Mouse (Mus musculus) embryo, embryonic 11 days (tissue): Measurements from ENCODE around the gene Pi16.

Experiments used
- DNase-seq: peaks from one replicate; pipeline ENCODE4 v3.0.0-alpha.2; 2015

The Pi16 gene

GRCm38 (mm10) chr17:29304376-29305057 lies 13.0 kb upstream of the Pi16 start:
- DNase-seq = no peak

- DNase-seq = peak; percentile 55
These were observed 12.2 kb upstream of the Pi16 start for GRCm38 (mm10) chr17:29305058-29305806.

- DNase-seq = no peak
These were observed 11.6 kb upstream of the Pi16 start for GRCm38 (mm10) chr17:29305871-29306270.

- no peak for DNase-seq
These were observed 7.3 kb upstream of the Pi16 start for GRCm38 (mm10) chr17:29310056-29310623.

GRCm38 (mm10) chr17:29311602-29312001 lies 5.9 kb upstream of the Pi16 start:
- no peak for DNase-seq

GRCm38 (mm10) chr17:29312082-29312481 lies 5.4 kb upstream of the Pi16 start:
- no peak for DNase-seq

GRCm38 (mm10) chr17:29313300-29313699 lies 4.2 kb upstream of the Pi16 start:
- DNase-seq = no peak

GRCm38 (mm10) chr17:29315672-29316465 lies 1.6 kb upstream of the Pi16 start:
- DNase-seq = no peak

GRCm38 (mm10) chr17:29316891-29317290 lies 589 bp upstream of the Pi16 start:
- DNase-seq = no peak

- DNase-seq = no peak
These were observed 1.3 kb downstream of the Pi16 start for GRCm38 (mm10) chr17:29318731-29319250.

- no peak for DNase-seq
These were observed 2.0 kb downstream of the Pi16 start for GRCm38 (mm10) chr17:29319476-29319875.

GRCm38 (mm10) chr17:29319881-29320639 lies 2.6 kb downstream of the Pi16 start:
- no peak for DNase-seq

- no peak for DNase-seq
These were observed 4.5 kb downstream of the Pi16 start for GRCm38 (mm10) chr17:29321765-29322602.

GRCm38 (mm10) chr17:29322603-29322962 lies 5.1 kb downstream of the Pi16 start:
- DNase-seq = peak; percentile 63

GRCm38 (mm10) chr17:29323625-29324024 lies 6.1 kb downstream of the Pi16 start:
- DNase-seq = no peak

- DNase-seq = no peak
These were observed 8.4 kb downstream of the Pi16 start for GRCm38 (mm10) chr17:29325831-29326230.

GRCm38 (mm10) chr17:29326531-29327529 lies 9.3 kb downstream of the Pi16 start:
- peak; percentile 78 for DNase-seq

GRCm38 (mm10) chr17:29327691-29328090 lies 10.2 kb downstream of the Pi16 start:
- no peak for DNase-seq

- DNase-seq = no peak
These were observed 12.7 kb downstream of the Pi16 start for GRCm38 (mm10) chr17:29330221-29330620.
